Mouse (Mus musculus): ENCODE data around the gene Kdm4c.

Gene Kdm4c

GRCm38 (mm10) chr4:74312858-74313257 lies 70.6 kb downstream of the Kdm4c start:
- no peak for DNase-seq (ENCODE audit: low spot score)

- DNase-seq (ENCODE audit: low spot score): no peak
Observed at GRCm38 (mm10) chr4:74315388-74315787, 73.1 kb downstream of the Kdm4c start.

- DNase-seq (ENCODE audit: low spot score): no peak
Observed at GRCm38 (mm10) chr4:74319313-74319712, 77.0 kb downstream of the Kdm4c start.

GRCm38 (mm10) chr4:74357479-74357878 lies 115.2 kb downstream of the Kdm4c start:
- no peak for DNase-seq (ENCODE audit: low spot score)

- DNase-seq (ENCODE audit: low spot score): no peak
Observed at GRCm38 (mm10) chr4:74360274-74360673, 118.0 kb downstream of the Kdm4c start.

- DNase-seq (ENCODE audit: low spot score): no peak
Observed at GRCm38 (mm10) chr4:74386583-74386982, 144.3 kb downstream of the Kdm4c start.

- no peak for DNase-seq (ENCODE audit: low spot score)
Observed at GRCm38 (mm10) chr4:74393162-74393561, 150.9 kb downstream of the Kdm4c start.

- no peak for DNase-seq (ENCODE audit: low spot score)
Observed at GRCm38 (mm10) chr4:74396562-74396961, 154.3 kb downstream of the Kdm4c start.

- DNase-seq (ENCODE audit: low spot score): peak; percentile 7
Observed at GRCm38 (mm10) chr4:74401617-74402313, 159.5 kb downstream of the Kdm4c start.

- DNase-seq (ENCODE audit: low spot score): no peak
Observed at GRCm38 (mm10) chr4:74408731-74409130, 166.4 kb downstream of the Kdm4c start.

GRCm38 (mm10) chr4:74419794-74420193 lies 177.5 kb downstream of the Kdm4c start:
- no peak for DNase-seq (ENCODE audit: low spot score)

All from embryo, embryonic 10.5 days (tissue).